Mouse (Mus musculus): ENCODE results near the gene Rtl1.

Rtl1 gene

DNA sequence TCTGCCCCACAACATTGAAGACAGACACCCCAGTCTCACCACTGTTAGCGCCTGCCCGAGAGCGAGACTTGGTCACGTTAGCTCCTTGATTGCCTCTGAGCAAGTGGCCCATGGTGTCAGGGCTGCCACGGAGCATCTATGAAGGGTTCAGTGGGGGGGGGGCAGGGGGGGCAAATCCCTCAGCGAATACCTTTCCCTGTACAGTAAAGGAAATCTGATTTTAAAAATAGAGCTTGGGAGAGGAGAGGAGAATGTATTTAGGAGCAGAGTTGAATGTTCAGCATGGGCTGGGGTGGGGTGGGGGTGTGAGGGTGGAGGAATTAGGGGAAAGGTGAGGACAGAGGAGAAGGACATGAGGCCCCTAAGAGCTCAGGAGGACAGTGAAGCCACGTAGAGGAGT, at the start of gene Rtl1:
Gene Rtl1 (minus strand): TSS at position 101 of the 400 bp plus-strand sequence.
- DNase-seq (ENCODE audit: low spot score in 2 of 2): no peak

GRCm38 (mm10) chr12:109640560-109641167, 40.5 kb upstream of the Rtl1 start:
- no peak for DNase-seq (ENCODE audit: low spot score in 2 of 2)

DNA sequence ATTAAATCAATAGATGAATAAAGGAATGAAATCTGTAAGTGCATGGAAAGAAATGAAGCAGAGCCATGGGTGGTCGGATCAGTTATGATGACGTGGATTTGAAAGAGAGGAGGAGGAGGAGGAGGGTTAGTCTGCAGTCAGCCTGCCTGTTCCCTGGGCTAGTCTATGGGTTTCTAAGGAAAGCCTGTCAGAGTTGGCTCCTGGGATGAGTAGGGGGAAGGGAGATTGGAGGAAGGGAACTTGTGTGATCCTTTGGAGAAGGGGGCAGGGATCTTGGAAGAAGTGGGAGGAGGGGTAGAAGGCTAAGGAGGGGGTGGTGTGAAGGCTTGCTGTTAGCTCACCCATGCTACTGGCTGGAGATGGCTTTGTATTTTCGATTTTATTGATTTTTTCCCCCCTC, 31.9 kb upstream of the Rtl1 start:
- no peak for DNase-seq (ENCODE audit: low spot score in 2 of 2)

DNA sequence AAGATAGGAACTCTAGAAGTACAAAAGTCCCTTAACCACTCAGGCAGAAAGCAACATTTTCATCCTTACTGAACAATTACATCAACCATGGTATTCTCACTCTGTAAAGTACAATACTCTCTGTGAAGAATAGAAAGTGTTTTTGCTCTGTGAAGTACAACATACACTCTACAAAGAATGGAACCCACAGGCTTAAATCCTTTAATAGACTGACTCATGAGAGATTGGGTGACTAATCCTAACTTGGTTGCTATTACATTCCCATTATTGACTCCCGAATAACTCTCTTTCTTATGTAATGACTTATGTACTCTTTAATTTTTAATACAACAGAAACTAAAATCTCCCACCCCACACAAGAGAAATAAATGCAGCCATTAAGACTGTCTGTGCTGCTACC, 28.8 kb upstream of the Rtl1 start:
- DNase-seq (ENCODE audit: low spot score in 2 of 2): no peak

DNA sequence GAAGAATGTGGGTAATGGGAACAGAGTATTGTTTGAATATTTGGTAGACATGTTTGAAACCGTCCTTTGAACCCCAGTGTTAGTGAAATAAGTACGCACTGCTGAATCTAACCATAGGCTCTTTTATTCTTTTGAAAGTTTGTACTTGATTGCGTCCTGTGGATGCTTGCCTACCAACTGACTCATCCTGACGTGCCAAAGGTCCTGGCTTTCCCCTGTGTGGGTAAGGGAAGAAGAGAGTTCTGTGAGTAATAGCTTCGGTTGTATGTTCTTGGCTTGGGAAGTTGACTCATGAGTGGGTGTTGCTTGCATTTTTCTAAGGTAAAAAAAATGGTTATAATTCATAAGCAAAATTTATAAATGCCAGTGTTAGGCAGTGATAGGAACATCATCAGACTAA, 26.8 kb upstream of the Rtl1 start:
- no peak for DNase-seq (ENCODE audit: low spot score in 2 of 2)

DNA sequence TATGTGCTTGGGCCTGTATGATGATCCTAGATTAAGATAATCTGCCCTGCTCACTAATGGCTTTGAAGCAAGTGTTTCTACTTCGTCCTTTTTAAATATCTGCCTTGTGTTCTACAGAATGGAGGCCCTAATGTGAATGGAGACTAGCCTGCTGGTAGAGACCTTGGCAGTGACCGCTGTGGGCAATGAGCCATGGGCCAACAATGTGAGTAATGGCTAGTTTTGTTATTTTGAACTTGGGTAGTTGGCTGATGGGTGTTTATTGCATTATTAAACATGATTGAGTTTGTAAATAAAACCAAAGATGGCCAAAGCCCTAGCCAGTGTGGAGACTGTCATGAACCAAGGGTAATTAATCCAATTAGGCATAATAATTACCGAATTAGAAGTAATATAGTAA, 20.1 kb upstream of the Rtl1 start:
- DNase-seq (ENCODE audit: low spot score in 2 of 2): no peak

DNA sequence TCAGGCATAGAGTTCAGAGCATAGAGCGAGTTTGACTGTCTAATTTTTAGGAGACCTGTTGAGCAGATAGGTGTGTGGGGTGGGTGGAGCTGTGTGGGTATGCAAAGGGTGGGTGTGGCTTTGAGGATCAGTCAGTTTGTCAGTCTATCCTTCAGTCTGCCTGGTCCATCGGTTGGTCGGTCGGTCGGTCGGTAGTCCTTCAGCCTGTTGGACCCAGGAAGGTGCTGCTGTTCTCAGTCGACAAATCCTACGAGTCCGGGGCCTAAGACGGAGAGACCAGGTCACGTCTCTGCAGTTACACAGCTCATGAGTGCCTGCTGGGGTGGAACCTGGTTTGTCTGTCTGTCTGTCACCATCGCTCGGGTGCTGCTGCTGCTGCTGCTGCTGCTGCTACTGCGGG, 17.9 kb upstream of the Rtl1 start:
- DNase-seq (ENCODE audit: low spot score in 2 of 2): no peak

DNA sequence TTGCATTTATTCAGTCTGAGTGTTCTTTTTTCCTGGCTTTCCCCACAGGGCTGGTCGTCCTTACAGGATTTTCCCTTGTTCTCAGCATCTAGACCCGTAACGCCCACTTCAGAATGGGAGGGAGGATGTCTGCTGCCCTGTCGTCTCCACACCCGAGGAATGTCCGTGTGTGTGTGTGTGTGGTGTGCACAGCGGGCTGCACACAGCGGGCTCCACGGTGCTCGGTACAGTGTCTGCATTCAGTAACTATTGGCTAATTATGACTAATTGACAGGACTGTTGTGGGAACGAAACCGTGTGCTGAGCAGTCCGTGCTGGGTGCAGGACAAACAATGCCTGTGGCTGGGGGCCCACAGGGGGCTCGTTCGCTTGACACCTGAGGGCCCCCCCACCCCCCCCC, 17.0 kb upstream of the Rtl1 start:
- DNase-seq (ENCODE audit: low spot score in 2 of 2): no peak

DNA sequence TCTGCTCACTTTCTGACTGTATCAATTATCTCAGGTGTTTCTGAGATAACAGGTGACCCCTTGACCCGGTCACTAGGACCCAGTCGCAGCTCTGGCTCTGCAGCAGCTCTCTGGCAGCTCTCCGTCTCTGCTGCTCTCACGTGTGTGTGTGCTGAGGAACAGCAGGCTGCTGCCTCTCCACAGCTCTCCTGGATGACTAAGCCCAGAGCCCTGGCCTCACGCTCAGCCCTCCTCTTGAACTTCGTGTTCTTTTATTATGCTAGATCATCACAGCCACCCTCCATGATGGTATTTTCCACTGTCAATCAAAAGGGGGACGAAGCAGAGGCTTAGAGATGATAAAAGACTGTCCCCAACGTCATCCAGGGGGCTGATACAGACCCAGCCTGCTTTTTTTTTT, 15.2 kb upstream of the Rtl1 start:
- no peak for DNase-seq (ENCODE audit: low spot score in 2 of 2)

DNA sequence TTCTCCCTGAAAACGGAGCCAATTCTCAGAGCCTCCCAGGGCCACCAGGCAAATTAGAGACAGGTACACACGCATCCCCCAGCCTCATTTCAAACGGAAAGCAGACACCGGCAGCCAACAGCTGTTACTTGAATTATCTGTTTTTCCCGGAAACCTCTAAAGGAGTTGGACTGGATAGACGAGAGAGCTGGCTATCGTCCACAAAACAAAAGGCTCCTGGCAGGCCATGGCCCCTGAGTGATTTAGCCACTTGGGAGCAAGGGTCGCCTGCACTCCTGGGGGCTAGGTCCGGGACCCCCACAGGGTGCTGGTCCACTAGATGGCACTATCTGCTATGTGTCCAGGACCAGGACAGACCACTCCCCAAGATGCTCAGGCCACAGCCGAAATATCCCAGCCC, 14.3 kb upstream of the Rtl1 start:
- no peak for DNase-seq (ENCODE audit: low spot score in 2 of 2)

GRCm38 (mm10) chr12:109612392-109613385, 12.6 kb upstream of the Rtl1 start:
- no peak for DNase-seq (ENCODE audit: low spot score in 2 of 2)

GRCm38 (mm10) chr12:109608576-109609440, 8.7 kb upstream of the Rtl1 start:
- DNase-seq (ENCODE audit: low spot score in 2 of 2): no peak

- DNase-seq (ENCODE audit: low spot score in 2 of 2): no peak
Observed at GRCm38 (mm10) chr12:109607953-109608352, 7.8 kb upstream of the Rtl1 start.

DNA sequence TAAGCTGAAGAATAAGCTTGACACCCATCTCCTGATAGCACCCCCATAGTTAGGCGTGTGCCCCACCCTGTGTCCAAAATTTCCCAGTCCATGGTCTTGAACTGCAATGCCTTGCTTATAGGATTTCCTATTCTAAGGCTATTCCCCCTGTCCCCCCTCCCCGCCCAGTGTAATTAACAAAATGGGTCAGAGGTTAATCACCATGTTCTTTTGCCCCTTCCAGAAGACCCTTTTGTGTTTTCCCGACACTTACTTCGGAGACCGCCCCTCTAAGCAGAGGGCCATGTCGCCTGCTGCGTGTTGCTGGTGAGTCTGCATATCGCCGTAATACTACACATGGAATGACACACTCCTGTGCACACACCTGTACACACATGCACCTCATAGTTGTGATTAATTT, 7.1 kb upstream of the Rtl1 start:
- no peak for DNase-seq (ENCODE audit: low spot score in 2 of 2)

DNA sequence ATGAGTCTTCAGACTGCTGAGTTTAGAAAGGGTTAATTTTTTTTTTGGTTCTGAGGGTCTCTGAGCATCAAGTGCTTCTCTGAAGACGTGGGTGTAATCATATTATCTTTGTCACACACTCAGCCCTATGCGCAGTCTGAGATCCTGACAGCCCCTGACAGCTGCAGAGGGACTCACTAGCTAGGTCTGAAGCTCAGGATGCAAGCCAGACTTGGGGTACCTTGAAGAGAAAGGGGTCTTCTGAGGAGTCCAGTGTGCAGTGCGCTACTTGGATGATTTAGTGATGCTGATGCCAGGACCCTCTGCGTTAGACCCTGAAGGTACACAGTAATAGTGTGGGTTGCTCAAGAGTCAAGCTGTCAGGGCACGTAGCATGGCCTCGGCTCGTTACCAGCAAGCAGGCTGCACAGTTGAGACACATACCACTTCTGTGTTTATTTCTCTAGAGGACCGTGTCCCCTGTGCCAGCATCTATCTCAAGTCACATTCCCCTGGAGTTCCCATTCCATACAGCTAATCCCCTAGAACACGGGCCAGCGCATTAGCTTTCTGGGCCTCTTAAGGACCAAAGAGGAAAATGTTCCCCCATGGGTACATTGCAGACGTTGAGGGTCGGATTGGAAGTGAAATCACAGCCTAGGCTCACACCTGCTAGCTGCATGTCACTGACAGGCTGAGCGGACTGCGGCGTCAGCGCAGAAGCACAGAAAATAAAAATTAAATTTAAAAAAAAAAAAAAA, 5.0 kb upstream of the Rtl1 start:
- DNase-seq (ENCODE audit: low spot score in 2 of 2): no peak

DNA sequence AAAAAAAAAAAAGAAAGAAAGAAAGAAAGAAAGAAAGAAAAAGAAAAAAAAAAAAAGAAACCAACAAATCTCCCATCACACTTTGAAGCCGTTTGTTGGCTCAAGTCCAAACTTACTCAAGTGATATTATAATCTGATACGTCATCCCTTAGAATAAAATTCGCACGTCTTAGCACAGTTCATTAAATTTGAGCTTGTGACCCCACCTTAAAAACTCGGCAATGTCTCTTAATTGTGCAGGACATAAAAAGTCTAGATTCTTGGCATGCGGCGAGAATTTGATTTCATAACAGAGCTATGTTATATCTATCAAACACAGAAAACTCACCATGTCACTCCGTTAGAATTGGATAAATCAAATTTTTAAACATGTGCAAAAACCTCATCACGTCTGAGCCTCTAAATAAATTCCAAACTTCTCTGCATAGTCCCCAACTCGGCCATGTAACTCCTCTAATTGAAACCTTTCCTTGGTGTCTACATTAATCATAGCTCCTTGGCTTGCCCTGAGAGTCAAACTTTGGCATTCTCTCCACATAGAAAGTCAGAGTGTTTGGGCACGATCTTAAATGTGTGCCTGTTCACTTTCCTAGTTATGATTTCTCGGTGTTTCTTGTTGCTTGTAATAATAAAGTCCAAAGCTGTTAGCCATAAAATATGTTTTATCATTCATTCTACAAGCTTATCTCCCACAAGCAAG, 1.4 kb downstream of the Rtl1 start:
- DNase-seq (ENCODE audit: low spot score in 2 of 2): no peak

DNA sequence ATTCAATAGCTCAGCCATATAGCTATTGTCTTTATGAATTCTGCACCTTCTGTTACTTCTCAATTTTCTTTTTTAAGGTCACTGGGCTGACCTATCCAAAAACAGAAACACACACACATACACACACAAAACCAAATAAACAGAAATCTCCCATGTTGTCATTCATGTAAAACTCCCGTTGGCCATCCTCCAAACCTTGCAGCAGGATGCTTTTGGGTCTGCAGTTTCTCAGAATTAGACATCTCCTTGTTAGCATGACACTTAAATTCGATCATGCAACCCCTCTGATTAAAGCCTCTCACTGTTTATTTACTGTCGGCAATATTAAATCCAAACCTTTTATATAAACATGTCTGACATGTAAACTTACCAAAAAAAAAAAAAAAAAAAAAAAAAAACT, 3.4 kb downstream of the Rtl1 start:
- no peak for DNase-seq (ENCODE audit: low spot score in 2 of 2)

GRCm38 (mm10) chr12:109596232-109596631, 3.9 kb downstream of the Rtl1 start:
- DNase-seq (ENCODE audit: low spot score in 2 of 2): no peak

- DNase-seq (ENCODE audit: low spot score in 2 of 2): no peak
Observed at GRCm38 (mm10) chr12:109595753-109596152, 4.4 kb downstream of the Rtl1 start.

DNA sequence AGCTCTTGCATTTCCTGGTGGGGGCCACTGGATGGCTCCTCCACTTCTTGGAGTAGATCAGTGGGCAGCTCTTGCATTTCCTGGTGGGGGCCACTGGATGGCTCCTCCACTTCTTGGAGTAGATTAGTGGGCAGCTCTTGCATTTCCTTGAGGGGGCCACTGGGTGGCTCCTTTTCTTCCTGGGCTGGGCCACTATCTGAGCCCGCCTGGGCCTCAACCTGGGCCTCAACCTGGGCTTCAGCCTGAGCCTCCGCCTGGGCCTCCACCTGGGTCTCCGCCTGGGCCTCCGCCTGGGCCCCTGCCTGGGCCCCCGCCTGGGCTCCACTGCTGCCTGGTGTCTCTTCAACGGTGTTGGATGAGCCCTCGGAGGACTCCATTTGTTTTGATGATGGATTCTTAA, 5.2 kb downstream of the Rtl1 start:
- no peak for DNase-seq (ENCODE audit: low spot score in 2 of 2)

DNA sequence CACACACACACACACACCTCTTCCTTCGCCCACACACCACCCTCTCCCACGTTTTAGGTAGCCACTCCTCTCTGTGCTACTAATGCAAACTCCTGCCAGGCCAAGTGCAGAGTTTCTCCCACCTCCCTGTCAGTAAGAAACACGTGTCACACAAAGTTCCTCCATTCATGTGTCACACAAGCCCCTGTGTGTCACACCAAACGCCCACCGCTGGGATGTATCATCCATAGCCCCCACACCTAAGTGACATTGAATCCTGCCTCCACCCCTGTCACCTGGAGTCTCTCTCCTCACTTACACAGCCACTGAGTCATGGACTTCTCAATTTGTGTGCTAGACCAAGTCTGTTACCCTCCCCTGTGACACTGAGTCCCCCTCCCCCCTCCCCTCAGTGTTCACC, 17.9 kb downstream of the Rtl1 start:
- peak in 1 of 2 experiments; percentile 54 for DNase-seq (ENCODE audit: low spot score in 2 of 2)
